Mouse (Mus musculus): ENCODE results near the gene Rad51b. TPM values are rescaled to one million over a fixed set of nuclear protein-coding genes. Genes with fewer than 3 reads are reported as not detected.

Gene Rad51b
- polyA plus RNA-seq, 1 experiment from 2014 or later, result 0.87 TPM

GRCm38 (mm10) chr12:79358613-79359218 lies 61.6 kb downstream of the Rad51b start:
- Histone ChIP-seq H3K36me3 (ENCODE audit: control insufficient read depth, insufficient read depth, low read length) (no peaks in the 10 kb centered on the region), H3K9ac (replicated peaks; ENCODE audit: low read depth, low read length) (no peak overlapping the region), H3K4me1 (ENCODE audit: control insufficient read depth, insufficient read depth, low read length) (no peaks in the 10 kb centered on the region), H3K27ac (ENCODE audit: low read depth, low read length) (no peak overlapping the region), H3K4me2 (ENCODE audit: low read depth, low read length) (no peak overlapping the region), H3K27me3 (ENCODE audit: control insufficient read depth, insufficient read depth, low read length) (no peaks in the 10 kb centered on the region), H3K9me3 (ENCODE audit: control insufficient read depth, low read length) (no peaks in the 10 kb centered on the region), H3K4me3 (ENCODE audit: low read depth, low read length) (no peak overlapping the region)
- whole genome bisulfite sequencing, result 20% methylated on average over 10 of the region's 10 CpGs
- peak; percentile 85 for ATAC-seq (ENCODE audit: low read depth)

- WGBS, result 99% methylated on average over 2 of the region's 2 CpGs
- H3K9me3 ChIP-seq (ENCODE audit: control insufficient read depth, low read length), result no peaks in the 10 kb centered on the region
Measured at GRCm38 (mm10) chr12:79359404-79359803, 62.3 kb downstream of the Rad51b start.

GRCm38 (mm10) chr12:79362219-79362618 lies 65.1 kb downstream of the Rad51b start:
- ATAC-seq (ENCODE audit: low read depth), result no peak
- no peaks in the 10 kb centered on the region for H3K27me3 ChIP-seq (ENCODE audit: control insufficient read depth, insufficient read depth, low read length)
- H3K36me3 ChIP-seq (ENCODE audit: control insufficient read depth, insufficient read depth, low read length), result no peaks in the 10 kb centered on the region
- no peak overlapping the region for H3K4me2 ChIP-seq (ENCODE audit: low read depth, low read length)
- peaks cover 3% of the 10 kb centered on the region; the same call in 1 of the 2 replicates for H3K9me3 ChIP-seq (ENCODE audit: control insufficient read depth, low read length)
- H3K4me1 ChIP-seq (ENCODE audit: control insufficient read depth, insufficient read depth, low read length), result no peaks in the 10 kb centered on the region
- no peak overlapping the region for H3K9ac ChIP-seq (replicated peaks; ENCODE audit: low read depth, low read length)
- no peak overlapping the region for H3K4me3 ChIP-seq (ENCODE audit: low read depth, low read length)
- WGBS, result 63% methylated on average over 1 of the region's 1 CpGs
- no peak overlapping the region for H3K27ac ChIP-seq (ENCODE audit: low read depth, low read length)

More at GRCm38 (mm10) chr12:79359404-79359803, 62.3 kb downstream of the Rad51b start:
- Histone ChIP-seq H3K4me3 (ENCODE audit: low read depth, low read length) (no peak overlapping the region), H3K4me2 (ENCODE audit: low read depth, low read length) (no peak overlapping the region), H3K4me1 (ENCODE audit: control insufficient read depth, insufficient read depth, low read length) (no peaks in the 10 kb centered on the region), H3K9ac (replicated peaks; ENCODE audit: low read depth, low read length) (no peak overlapping the region), H3K27me3 (ENCODE audit: control insufficient read depth, insufficient read depth, low read length) (no peaks in the 10 kb centered on the region), H3K27ac (ENCODE audit: low read depth, low read length) (no peak overlapping the region), H3K36me3 (ENCODE audit: control insufficient read depth, insufficient read depth, low read length) (no peaks in the 10 kb centered on the region)
- no peak for ATAC-seq (ENCODE audit: low read depth)

GRCm38 (mm10) chr12:79364284-79364683 lies 67.2 kb downstream of the Rad51b start:
- Histone ChIP-seq H3K4me1 (ENCODE audit: control insufficient read depth, insufficient read depth, low read length) (no peaks in the 10 kb centered on the region), H3K9ac (replicated peaks; ENCODE audit: low read depth, low read length) (no peak overlapping the region), H3K9me3 (ENCODE audit: control insufficient read depth, low read length) (peaks cover 3% of the 10 kb centered on the region; the same call in 1 of the 2 replicates), H3K27me3 (ENCODE audit: control insufficient read depth, insufficient read depth, low read length) (no peaks in the 10 kb centered on the region), H3K27ac (ENCODE audit: low read depth, low read length) (no peak overlapping the region), H3K4me2 (ENCODE audit: low read depth, low read length) (no peak overlapping the region), H3K4me3 (ENCODE audit: low read depth, low read length) (no peak overlapping the region), H3K36me3 (ENCODE audit: control insufficient read depth, insufficient read depth, low read length) (no peaks in the 10 kb centered on the region)
- ATAC-seq (ENCODE audit: low read depth), result no peak
- WGBS, result 96% methylated on average over 2 of the region's 2 CpGs

GRCm38 (mm10) chr12:79368818-79369217 lies 71.7 kb downstream of the Rad51b start:
- Histone ChIP-seq H3K4me3 (ENCODE audit: low read depth, low read length) (no peak overlapping the region), H3K9ac (replicated peaks; ENCODE audit: low read depth, low read length) (no peak overlapping the region), H3K9me3 (ENCODE audit: control insufficient read depth, low read length) (peaks cover 3% of the 10 kb centered on the region; the same call in 1 of the 2 replicates), H3K4me1 (ENCODE audit: control insufficient read depth, insufficient read depth, low read length) (no peaks in the 10 kb centered on the region), H3K27ac (ENCODE audit: low read depth, low read length) (no peak overlapping the region), H3K4me2 (ENCODE audit: low read depth, low read length) (no peak overlapping the region), H3K36me3 (ENCODE audit: control insufficient read depth, insufficient read depth, low read length) (no peaks in the 10 kb centered on the region), H3K27me3 (ENCODE audit: control insufficient read depth, insufficient read depth, low read length) (no peaks in the 10 kb centered on the region)
- no peak for ATAC-seq (ENCODE audit: low read depth)
- WGBS, result 97% methylated on average over 3 of the region's 3 CpGs

- no peaks in the 10 kb centered on the region for H3K36me3 ChIP-seq (ENCODE audit: control insufficient read depth, insufficient read depth, low read length)
- no peak overlapping the region for H3K27ac ChIP-seq (ENCODE audit: low read depth, low read length)
- ATAC-seq (ENCODE audit: low read depth), result no peak
- H3K9me3 ChIP-seq (ENCODE audit: control insufficient read depth, low read length), result peaks cover 3% of the 10 kb centered on the region; the same call in 1 of the 2 replicates
- H3K27me3 ChIP-seq (ENCODE audit: control insufficient read depth, insufficient read depth, low read length), result no peaks in the 10 kb centered on the region
- no peak overlapping the region for H3K4me3 ChIP-seq (ENCODE audit: low read depth, low read length)
- no peak overlapping the region for H3K4me2 ChIP-seq (ENCODE audit: low read depth, low read length)
- H3K9ac ChIP-seq (replicated peaks; ENCODE audit: low read depth, low read length), result no peak overlapping the region
- no peaks in the 10 kb centered on the region for H3K4me1 ChIP-seq (ENCODE audit: control insufficient read depth, insufficient read depth, low read length)
- 91% methylated on average over 7 of the region's 7 CpGs for WGBS
Measured at GRCm38 (mm10) chr12:79369512-79370165, 72.6 kb downstream of the Rad51b start.

- Histone ChIP-seq H3K9ac (replicated peaks; ENCODE audit: low read depth, low read length) (no peak overlapping the region), H3K4me3 (ENCODE audit: low read depth, low read length) (no peak overlapping the region), H3K9me3 (ENCODE audit: control insufficient read depth, low read length) (no peaks in the 10 kb centered on the region), H3K4me1 (ENCODE audit: control insufficient read depth, insufficient read depth, low read length) (no peaks in the 10 kb centered on the region), H3K4me2 (ENCODE audit: low read depth, low read length) (no peak overlapping the region), H3K36me3 (ENCODE audit: control insufficient read depth, insufficient read depth, low read length) (no peaks in the 10 kb centered on the region), H3K27me3 (ENCODE audit: control insufficient read depth, insufficient read depth, low read length) (no peaks in the 10 kb centered on the region), H3K27ac (ENCODE audit: low read depth, low read length) (no peak overlapping the region)
- ATAC-seq (ENCODE audit: low read depth), result no peak
- WGBS, result 76% methylated on average over 5 of the region's 5 CpGs
Measured at GRCm38 (mm10) chr12:79372697-79373096, 75.6 kb downstream of the Rad51b start.

- H3K27ac ChIP-seq (ENCODE audit: low read depth, low read length), result no peak overlapping the region
- H3K36me3 ChIP-seq (ENCODE audit: control insufficient read depth, insufficient read depth, low read length), result no peaks in the 10 kb centered on the region
- 91% methylated on average over 1 of the region's 1 CpGs for WGBS
- no peak overlapping the region for H3K9ac ChIP-seq (replicated peaks; ENCODE audit: low read depth, low read length)
- H3K9me3 ChIP-seq (ENCODE audit: control insufficient read depth, low read length), result no peaks in the 10 kb centered on the region
- H3K27me3 ChIP-seq (ENCODE audit: control insufficient read depth, insufficient read depth, low read length), result no peaks in the 10 kb centered on the region
- H3K4me3 ChIP-seq (ENCODE audit: low read depth, low read length), result no peak overlapping the region
- ATAC-seq (ENCODE audit: low read depth), result no peak
- no peaks in the 10 kb centered on the region for H3K4me1 ChIP-seq (ENCODE audit: control insufficient read depth, insufficient read depth, low read length)
- no peak overlapping the region for H3K4me2 ChIP-seq (ENCODE audit: low read depth, low read length)
Measured at GRCm38 (mm10) chr12:79377378-79377777, 80.3 kb downstream of the Rad51b start.

GRCm38 (mm10) chr12:79377861-79378260 lies 80.8 kb downstream of the Rad51b start:
- Histone ChIP-seq H3K4me2 (ENCODE audit: low read depth, low read length) (no peak overlapping the region), H3K36me3 (ENCODE audit: control insufficient read depth, insufficient read depth, low read length) (no peaks in the 10 kb centered on the region), H3K27ac (ENCODE audit: low read depth, low read length) (no peak overlapping the region), H3K9ac (replicated peaks; ENCODE audit: low read depth, low read length) (no peak overlapping the region), H3K4me1 (ENCODE audit: control insufficient read depth, insufficient read depth, low read length) (no peaks in the 10 kb centered on the region), H3K4me3 (ENCODE audit: low read depth, low read length) (no peak overlapping the region), H3K27me3 (ENCODE audit: control insufficient read depth, insufficient read depth, low read length) (no peaks in the 10 kb centered on the region), H3K9me3 (ENCODE audit: control insufficient read depth, low read length) (no peaks in the 10 kb centered on the region)
- 65% methylated on average over 4 of the region's 4 CpGs for WGBS
- no peak for ATAC-seq (ENCODE audit: low read depth)

Measured in neural tube, embryonic 14.5 days (tissue).